Mouse (Mus musculus): ENCODE data around the gene Notch3.

The Notch3 gene

DNA sequence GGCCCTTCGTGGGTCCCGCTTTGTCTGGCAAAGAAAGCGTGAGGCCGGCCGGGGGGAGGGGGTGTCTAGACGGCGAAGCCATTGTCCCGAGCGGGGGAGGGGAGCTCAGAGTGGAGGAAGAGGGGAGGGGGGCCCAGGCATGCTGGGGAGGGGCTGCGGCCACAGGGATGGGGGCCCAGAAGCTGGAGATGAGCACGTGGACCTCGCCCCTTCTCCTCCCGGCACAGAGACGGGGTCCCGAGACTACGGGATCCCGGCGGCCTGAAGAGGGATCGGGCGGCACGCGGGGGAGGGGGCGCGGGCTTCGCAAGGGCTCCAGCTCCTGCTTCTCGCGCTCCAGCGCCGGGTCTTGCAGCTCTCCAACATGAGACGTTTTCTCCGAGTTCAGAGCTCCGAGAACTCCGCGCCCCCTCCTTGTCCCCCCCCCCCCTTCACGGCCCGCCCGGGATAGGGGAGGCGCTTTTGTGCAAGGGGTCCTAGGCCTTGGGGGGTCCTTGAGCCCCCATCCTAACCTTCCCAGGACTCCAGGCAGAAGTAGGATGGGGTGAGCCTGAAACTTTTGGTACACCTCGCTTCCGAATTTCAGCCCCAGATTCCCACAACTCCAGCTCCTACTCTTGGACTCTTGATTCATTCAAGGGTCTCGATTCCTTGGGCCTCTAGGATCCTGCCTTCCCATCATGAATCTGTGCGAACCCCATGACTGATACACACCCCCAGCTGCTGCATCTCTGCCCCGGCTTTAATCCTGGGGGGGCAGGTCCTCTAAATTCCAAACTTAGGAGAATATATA lies 653 bp downstream of the Notch3 start:
- DNase-seq (ENCODE audit: low spot score in 2 of 2) = peak; percentile 52 to 60

DNA sequence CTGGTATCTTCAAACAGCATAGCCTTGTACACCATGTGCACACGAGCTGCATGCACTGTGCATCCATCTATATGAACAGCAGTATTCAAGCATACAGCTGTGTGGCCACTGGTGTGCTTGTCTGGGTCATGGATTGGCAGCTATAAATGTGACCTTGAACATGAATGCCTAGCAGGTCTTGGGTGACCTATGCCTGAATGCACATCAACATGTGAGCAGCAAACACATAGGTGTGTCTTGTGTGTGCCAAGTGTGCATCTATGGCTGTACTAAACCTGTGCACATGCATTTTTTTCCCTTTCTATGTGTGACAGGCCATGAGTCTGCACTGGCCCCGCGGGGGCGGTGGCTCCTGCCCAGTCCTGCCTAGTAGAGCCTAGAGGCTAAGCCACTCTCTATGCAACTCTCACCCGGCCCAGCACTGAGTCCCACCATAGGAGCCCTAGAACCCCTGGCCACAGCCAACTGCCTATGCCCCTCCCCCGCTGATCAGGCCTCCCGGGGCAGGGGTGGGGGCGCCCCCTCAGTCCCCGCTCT lies 1.3 kb downstream of the Notch3 start:
- DNase-seq (ENCODE audit: low spot score in 2 of 2) = no peak

DNA sequence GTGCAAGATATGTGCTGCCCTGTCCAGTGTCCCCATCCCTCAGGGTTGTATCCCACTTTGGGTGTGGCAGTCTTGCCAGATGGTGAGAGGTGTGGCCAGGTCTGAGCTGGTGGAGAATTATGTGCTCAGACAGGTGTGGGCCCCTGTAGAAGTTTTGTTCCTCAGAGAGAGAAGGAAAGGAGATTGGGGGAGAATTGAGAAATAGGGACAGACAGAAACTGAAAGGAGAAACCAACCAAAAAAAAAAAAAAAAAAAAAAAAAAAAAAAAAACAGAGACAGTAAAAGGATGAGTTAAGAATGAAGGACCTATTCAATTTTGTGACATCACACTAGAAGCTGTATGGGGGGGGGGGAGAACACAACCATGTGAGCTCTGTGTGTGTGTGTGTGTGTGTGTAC lies 1.9 kb downstream of the Notch3 start:
- no peak for DNase-seq (ENCODE audit: low spot score in 2 of 2)

DNA sequence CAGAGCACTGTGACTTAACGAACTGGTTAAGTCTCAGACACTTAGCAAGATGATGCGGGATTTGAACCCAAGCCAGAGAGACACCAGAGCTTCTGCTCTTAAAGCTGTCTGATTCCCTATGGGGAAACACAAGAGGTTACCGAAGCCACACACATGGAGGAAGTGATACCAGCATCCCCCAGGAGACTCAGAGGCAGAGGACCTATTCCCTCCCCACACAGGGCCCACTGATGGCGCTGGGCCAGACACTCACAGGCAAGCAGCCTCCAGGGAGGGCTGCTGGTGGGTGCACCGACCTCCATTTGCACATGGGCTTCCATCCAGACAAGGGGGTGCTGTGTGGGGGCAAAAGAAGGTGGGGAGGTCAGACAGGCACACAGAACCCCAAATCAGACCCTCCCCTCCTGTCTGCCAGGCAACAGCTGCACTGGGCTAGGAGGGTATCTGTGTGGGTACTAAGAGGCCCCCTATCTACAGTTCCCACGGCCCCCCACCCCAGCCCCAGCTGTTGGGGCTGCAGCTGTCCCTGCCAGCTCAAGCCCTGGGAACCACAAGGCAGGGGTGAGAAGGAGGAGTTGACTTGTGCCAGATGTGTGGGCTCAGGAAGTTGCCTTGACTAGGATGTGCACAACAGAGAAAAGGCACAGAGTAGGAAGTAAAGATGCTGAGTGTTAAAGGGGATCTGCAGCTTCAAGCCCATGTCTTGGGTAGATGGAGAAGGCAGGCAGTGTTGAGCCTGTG lies 2.6 kb downstream of the Notch3 start:
- no peak for DNase-seq (ENCODE audit: low spot score in 2 of 2)

GRCm38 (mm10) chr17:32162112-32162850 lies 4.4 kb downstream of the Notch3 start:
- peak; percentile 27 to 64 for DNase-seq (ENCODE audit: low spot score in 2 of 2)

GRCm38 (mm10) chr17:32160882-32161281 lies 5.8 kb downstream of the Notch3 start:
- no peak for DNase-seq (ENCODE audit: low spot score in 2 of 2)

- DNase-seq (ENCODE audit: low spot score in 2 of 2) = no peak
These were observed 7.8 kb downstream of the Notch3 start for GRCm38 (mm10) chr17:32158841-32159240.

- DNase-seq (ENCODE audit: low spot score in 2 of 2) = no peak
These were observed 19.9 kb downstream of the Notch3 start for GRCm38 (mm10) chr17:32146718-32147117.

DNA sequence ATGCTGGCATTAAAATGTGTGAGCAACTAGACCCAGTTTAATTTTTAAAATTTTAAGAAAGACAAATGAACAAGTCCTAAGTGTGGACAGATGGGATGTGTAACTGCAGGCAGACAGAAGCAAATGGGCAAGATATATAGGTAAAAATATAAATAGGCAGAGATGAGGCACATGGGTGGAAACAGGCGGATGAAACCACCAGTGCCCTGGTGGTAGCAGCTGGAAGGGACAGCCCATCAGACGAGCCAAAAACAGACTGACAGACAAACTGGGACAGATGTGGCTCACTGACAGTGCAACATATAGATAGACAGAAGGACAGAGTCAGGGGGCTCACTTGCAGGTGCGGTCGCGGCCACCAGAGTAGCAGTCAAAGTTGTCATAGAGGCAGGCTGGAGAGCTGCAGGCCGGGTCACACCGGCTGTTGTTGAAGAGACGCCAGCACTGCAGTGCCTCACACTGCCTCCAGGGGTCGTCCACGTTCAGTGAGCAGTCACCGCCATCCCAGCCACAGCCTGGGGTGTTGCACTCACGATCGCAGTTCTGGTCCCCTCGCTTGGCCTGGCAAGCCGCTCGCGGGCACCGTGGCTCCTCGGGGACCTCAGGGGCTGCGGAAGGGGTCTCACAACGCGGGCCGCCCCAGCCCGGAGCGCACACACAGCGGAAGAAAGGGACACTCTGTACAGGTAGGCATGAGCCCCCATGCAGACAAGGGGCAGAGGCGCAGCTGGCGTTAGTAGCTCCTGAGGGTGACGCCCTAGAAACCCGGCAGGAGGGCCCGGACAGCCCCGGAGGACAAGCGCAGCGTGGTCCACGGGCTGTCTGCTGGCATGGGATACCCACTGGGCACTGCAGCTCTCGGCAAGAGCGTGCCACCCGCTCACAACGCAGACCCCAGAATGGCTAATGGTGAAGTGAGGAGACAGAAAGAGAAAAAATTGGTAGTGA lies 23.5 kb downstream of the Notch3 start:
- DNase-seq (ENCODE audit: low spot score in 2 of 2) = peak; percentile 57 to 77

DNA sequence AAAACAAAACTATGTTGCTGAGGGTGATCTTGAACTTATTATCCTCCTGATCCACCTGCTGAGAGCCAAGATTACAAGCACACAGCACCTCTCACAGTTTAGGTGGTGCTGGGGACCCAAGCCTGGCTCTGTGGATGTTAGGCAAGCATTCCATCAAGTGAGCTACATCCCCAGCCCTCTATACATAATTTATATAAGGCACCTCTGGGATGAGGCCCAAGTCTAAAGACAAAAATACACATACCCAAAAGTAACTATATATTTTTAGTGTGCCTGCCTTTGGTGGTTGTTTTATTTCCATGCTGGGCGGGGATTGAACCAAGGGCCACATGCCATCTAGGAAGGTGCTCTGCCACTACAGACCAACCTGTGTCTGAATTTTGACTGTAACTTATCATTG lies 24.4 kb downstream of the Notch3 start:
- DNase-seq (ENCODE audit: low spot score in 2 of 2) = no peak

GRCm38 (mm10) chr17:32133375-32133774 lies 33.3 kb downstream of the Notch3 start:
- DNase-seq (ENCODE audit: low spot score in 2 of 2) = no peak

DNA sequence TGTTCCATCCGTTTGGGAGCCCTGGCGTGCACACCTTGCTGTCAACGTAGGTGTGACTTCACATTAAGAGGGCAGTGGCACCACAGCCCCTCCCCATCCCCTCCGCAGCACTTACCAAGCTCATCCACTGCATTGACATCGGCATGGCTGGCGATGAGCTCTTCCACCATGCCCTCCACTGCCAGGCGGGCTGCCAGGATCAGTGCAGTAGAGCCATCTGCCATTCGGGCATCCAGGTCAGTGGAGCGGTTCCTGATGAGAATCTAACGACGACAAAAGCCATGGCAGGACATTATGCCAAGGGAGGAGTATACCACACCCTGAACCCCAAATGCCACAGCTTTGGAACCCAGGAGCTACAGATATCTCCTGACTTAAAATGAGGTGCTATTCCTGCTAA lies 34.6 kb downstream of the Notch3 start:
- DNase-seq (ENCODE audit: low spot score in 2 of 2) = no peak

DNA sequence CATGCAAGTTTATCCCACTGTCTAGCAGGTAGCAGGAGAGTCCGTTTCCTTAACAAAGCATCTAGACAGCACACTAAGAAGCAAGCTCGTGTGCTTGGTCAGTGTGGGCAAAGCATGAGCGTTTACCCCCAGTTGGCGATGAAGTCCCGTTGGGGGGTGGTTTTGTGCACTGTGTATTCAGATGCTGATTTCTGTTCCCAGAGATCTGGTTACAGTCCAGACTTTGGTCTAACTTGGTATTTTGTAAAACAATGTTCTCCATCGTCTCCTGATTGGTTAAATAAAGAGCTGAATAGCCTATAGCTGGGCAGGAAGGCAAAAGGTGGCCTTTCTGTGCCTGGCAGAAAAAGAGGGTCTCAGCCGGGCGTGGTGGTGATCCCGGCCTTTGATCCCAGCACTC lies 36.1 kb downstream of the Notch3 start:
- no peak for DNase-seq (ENCODE audit: low spot score in 2 of 2)

DNA sequence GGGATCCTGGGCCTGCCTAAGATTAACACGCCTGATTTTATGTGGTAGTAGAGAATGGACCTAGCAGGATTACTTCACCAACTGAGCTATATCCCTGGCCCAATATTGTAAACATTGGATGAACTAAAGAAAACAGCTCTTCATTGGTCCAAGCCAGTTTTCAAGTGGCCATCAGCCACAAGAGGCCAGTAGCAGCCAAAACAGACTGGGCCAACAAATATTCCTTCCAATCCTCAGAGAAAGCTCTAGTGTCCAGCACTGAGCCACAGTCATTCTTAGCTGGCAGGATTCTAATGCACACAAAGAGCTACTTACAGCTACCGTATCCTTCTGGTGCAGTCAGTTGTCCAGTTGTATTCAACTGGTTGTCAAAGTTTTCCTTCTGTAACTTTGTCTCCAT lies 39.5 kb downstream of the Notch3 start:
- no peak for DNase-seq (ENCODE audit: low spot score in 2 of 2)

GRCm38 (mm10) chr17:32125407-32125806 lies 41.2 kb downstream of the Notch3 start:
- DNase-seq (ENCODE audit: low spot score in 2 of 2) = no peak

DNA sequence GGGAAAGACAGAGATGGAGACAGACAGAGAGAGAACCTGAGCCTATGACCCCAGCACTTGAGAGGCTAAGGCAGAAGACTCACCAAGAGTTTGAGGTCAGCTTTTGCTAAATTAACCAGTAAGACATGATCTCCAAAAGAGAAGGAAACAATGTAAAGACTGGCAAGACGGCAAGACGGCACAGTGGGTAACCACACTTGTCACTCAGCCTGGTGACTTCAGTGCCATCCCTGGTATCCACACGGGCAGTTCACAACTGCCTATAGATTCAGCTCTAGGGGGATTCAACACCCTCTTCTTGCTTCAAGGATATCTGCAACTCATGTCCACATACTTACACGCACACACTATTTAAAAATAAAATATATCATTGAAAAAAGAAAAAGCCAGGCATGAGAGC lies 43.1 kb downstream of the Notch3 start:
- no peak for DNase-seq (ENCODE audit: low spot score in 2 of 2)

DNA sequence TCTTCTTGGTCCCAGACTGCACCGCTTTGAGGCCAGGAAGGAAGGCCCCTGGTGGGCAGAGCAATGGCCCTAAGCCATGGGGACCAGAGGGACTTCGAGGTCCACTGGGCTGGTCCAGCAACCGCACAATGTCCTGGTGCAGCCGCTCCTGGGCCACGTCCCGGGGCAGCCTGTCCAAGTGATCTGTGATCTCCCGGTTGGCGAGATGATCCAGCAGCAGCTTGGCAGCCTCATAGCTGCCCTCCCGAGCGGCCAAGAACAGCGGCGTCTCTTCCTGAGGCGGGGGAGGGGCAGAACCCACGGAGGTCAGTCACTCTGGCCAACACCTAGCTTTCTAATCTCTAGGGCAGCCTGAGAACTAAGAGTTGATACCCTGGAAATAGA lies 44.1 kb downstream of the Notch3 start:
- DNase-seq (ENCODE audit: low spot score in 2 of 2) = no peak

DNA sequence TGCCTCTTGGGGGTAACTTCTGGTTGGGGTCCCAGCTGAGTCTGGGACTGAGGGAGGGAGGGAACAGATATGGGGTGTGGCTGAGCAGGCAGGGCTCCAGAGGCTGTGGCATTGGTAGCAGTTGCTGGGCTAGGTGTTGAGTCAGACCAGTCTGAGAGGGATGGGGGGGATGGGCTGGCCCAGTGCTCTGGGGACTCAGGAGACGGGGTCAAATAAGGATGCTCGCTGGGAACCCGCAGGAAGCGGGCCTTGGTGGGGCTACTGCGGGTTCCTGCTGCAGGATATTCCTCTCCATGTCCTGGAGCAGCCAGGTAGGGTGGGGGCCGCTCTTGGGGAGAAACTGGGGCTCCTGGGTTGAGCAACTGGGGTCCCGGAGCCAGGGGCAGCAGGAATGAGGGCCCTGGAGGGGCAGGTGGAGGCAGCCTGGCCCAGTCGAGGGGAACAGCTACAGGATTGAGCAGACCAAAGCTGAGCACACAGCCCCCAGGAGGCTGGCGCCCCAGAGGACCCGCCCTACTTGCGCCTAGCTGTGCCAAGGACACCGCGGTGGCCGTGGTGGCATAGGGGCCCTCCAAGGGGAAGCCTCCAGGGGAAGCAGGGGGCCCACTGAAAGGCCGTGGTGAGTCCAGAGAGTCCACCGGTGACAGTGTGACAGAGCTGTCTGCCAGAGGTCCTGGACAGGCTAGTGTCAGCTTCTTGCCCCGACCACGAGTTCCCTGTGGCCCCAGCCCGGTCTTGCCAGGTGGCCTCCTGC lies 44.6 kb downstream of the Notch3 start:
- DNase-seq (ENCODE audit: low spot score in 2 of 2) = no peak

DNA sequence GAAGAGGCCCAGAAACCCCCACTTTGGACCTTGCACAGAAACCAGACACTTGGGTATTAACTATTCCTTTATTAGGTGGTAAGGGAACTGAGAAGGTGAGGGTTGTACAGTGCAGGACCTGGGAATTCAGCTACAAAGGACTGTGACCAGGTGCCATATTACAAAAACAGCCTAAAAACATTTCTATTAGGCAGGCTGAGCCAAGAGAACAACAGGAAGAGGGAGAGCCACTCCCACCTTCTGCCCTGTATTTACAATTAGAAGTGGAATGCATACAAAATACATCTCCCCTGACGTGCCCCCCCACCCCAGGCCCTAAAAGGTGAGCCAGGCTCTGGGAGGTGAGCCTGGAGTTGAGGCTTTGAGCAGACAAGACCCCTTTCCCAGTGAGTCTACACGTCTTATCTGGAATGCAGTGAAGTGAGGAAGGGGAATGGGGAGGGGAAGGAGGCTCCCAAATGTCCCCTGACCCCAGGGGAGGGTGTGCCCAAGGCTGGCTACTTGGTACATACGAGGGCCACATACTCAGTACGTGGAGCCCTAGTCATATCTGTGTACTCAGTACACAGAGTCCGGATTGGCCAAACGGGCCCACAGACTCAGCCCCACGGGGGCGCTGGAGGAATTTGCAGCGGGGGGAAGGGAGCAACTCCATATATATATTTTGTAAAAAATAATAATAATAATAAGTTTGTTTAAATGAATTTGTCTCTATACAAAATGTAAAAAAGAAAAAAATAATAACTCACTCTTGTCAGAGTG lies 45.7 kb downstream of the Notch3 start:
- no peak for DNase-seq (ENCODE audit: low spot score in 2 of 2)

- no peak for DNase-seq (ENCODE audit: low spot score in 2 of 2)
These were observed 47.5 kb downstream of the Notch3 start for GRCm38 (mm10) chr17:32119196-32119595.

All from frontal cortex, postnatal 10 days (tissue).